Mouse (Mus musculus) heart, adult 2 months (tissue): Measurements from ENCODE around the gene Fgfr2. TPM values are rescaled to one million over a fixed set of nuclear protein-coding genes. Genes with fewer than 3 reads are reported as not detected.
"Not testable (repeated sequence)": the region's sequence is repeated elsewhere in the genome, so short reads cannot be mapped to it uniquely, and the experiment has no call there.

Source experiments
- DNase-seq, 2 experiments: peaks; one replicate each; pipeline ENCODE4 v3.0.0; 2021
- H3K27ac ChIP-seq: fragments of 200-600 bp; 2 replicates; pipeline ENCODE4 v1.8.1; 2022
- H3K27me3 ChIP-seq: fragments of 200-500 bp; 2 replicates; pipeline ENCODE4 v1.6.1; 2012; ENCODE audit warnings: mild to moderate bottlenecking, low read length, inconsistent platforms, mixed read lengths; ENCODE audit not compliant: control insufficient read depth, insufficient read depth
- H3K36me3 ChIP-seq: fragments of 200-500 bp; 2 replicates; pipeline ENCODE4 v1.6.1; 2012; ENCODE audit warnings: low read length, inconsistent platforms; ENCODE audit not compliant: control insufficient read depth, insufficient read depth
- H3K4me1 ChIP-seq: fragments of 200-500 bp; 2 replicates; pipeline ENCODE4 v1.6.1; 2011; ENCODE audit warnings: low read length; ENCODE audit not compliant: control insufficient read depth, insufficient read depth
- H3K4me3 ChIP-seq: fragments of 200-600 bp; 2 replicates; pipeline ENCODE4 v1.8.1; 2022
- H3K79me2 ChIP-seq: fragments of 200-500 bp; replicated peaks from 2 replicates; pipeline ENCODE4 v1.6.1; 2012; ENCODE audit warnings: mild to moderate bottlenecking, inconsistent platforms, low read length, moderate library complexity, mixed read lengths; ENCODE audit not compliant: control insufficient read depth, insufficient read depth
- H3K9ac ChIP-seq: fragments of 200-500 bp; 2 replicates; pipeline ENCODE4 v1.6.1; 2012; ENCODE audit warnings: low read depth, mild to moderate bottlenecking, control low read depth, inconsistent platforms, low read length, mixed read lengths
- CTCF ChIP-seq: fragments of 200-600 bp; IDR thresholded peaks from 2 replicates; pipeline ENCODE4 v1.8.1; 2022; ENCODE audit warnings: antibody characterized with exemption, mild to moderate bottlenecking, moderate library complexity
- EP300 ChIP-seq: fragments of 200-500 bp; IDR thresholded peaks from 2 replicates; pipeline ENCODE4 v1.6.1; 2011; ENCODE audit warnings: low read depth, low read length, control low read depth; ENCODE audit not compliant: insufficient read depth
- POLR2A ChIP-seq: fragments of 200-500 bp; IDR thresholded peaks from 2 replicates; pipeline ENCODE4 v1.6.1; 2011; ENCODE audit warnings: mild to moderate bottlenecking, low read depth, low read length, control low read depth; ENCODE audit not compliant: insufficient read depth
- WGBS: fragments of 180-500 bp; shearing (Covaris S2); methylation state at CpG from one replicate; pipeline ENCODE4 v1.1.7; 2018; 5-methylcytosine and 5-hydroxymethylcytosine counted together
- intact Hi-C: fragments of 180-260 bp; cut with DNase I; formaldehyde crosslinking; loops from one replicate; pipeline ENCODE4 v1.15.1; 2025
- polyA plus RNA-seq: library from polyadenylated mRNA; depleted of rRNA; stranded (reverse); fragments of >200 nt; gene quantifications from 2 replicates; pipeline ENCODE4 v1.2.3, GENCODE M21; 2012
- total RNA-seq, 2 experiments: library from RNA; stranded (reverse); gene quantifications; 2 replicates each; pipeline ENCODE4 v1.2.3; 2021

The Fgfr2 gene
- total and polyA plus RNA-seq, 3 experiments, result 1.1 to 2.0 (median 1.3) TPM

DNA sequence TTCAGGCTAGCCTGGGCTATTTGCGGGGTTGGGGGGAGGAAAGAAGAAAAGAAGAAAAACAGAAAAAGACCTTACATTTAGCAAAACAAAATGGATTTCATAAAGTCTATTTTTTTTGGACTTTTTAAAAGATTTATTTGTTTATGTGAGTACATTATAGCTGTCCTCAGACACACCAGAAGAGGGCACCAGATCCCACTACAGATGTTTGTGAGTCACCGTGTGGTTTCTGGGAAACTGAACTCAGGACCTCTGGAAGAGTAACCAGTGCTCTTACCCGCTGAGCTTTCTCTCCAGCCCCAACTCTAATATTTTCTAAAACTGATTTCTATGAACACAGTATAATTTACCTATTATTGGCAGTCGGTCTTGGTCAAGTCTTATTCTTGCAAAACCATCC lies 2588.0 kb downstream of the Fgfr2 start:
- peak; percentile 51 for TF ChIP-seq CTCF
- no peak for TF ChIP-seq EP300
- no peak for TF ChIP-seq POLR2A
- no peak overlapping the region for H3K27ac ChIP-seq
- H3K27me3 ChIP-seq, result no peaks in the 10 kb centered on the region
- peaks cover 3% of the 10 kb centered on the region for H3K4me1 ChIP-seq
- DNase-seq, result no peak
- no peaks in the 10 kb centered on the region for H3K79me2 ChIP-seq
- WGBS, result 69% methylated on average over 4 of the region's 4 CpGs
- H3K36me3 ChIP-seq, result peaks cover 4% of the 10 kb centered on the region
- intact Hi-C loops, result no loop called here
- H3K9ac ChIP-seq, result no peak overlapping the region
- H3K4me3 ChIP-seq, result no peak overlapping the region

DNA sequence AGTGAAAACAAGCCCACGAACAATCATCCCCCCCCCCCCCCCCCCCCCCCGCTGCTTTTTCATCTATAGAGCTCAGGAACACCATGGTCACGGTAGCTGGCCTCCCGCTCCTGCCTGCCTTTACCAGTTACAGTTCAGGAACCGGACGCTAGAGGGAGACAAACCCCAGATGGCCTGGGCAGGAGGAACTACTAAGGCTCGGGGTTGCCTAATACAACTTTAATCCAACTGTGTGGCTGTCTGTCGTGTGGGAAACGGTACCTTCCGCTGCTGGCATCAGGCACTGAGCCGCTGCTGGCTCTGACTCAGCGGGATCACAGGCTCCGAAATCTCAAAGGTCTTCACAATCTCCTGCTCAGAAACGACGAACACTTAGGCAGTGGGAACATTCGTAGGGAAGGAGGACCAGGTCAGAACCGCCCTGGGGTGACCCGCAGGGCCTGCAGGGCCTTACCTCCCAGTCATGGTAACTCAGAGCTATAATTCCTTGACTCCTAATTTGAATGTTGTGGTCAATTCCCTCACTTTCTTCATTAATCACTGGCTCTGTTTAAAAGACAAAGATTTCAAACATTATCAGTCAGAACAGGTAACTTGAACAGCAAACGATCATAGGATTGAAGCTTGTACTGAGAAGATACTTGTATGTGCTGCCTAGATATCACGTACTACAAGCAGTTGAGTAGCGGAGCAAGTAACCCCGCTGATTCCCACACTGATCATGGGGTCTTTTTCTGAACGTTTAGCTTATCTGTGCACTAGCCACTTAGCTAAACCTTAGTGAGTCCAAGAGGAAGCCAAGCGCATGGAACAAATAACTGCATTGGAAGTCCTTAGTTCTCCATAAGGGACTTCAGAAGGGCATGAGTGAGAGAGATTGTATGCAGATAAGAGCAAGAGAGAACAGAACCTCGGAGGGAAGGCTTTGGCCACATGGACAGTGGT lies 2589.6 kb downstream of the Fgfr2 start:
- TF ChIP-seq EP300 (peak; percentile 80), POLR2A (no peak), CTCF (peak; percentile 82)
- Histone ChIP-seq H3K4me1 (peaks cover 3% of the 10 kb centered on the region), H3K27ac (peak overlapping the region; percentile 63), H3K79me2 (no peaks in the 10 kb centered on the region), H3K4me3 (no peak overlapping the region), H3K36me3 (peaks cover 2% of the 10 kb centered on the region), H3K9ac (no peak overlapping the region), H3K27me3 (no peaks in the 10 kb centered on the region)
- intact Hi-C loops, result loop anchor here (1.0 to 5.0 kb wide), 3 partner anchors 13 to 229 kb away; no protein-coding TSS in a partner anchor
- DNase-seq, result peak; percentile 84 to 89
- WGBS, result 32% methylated on average over 25 of the region's 25 CpGs

DNA sequence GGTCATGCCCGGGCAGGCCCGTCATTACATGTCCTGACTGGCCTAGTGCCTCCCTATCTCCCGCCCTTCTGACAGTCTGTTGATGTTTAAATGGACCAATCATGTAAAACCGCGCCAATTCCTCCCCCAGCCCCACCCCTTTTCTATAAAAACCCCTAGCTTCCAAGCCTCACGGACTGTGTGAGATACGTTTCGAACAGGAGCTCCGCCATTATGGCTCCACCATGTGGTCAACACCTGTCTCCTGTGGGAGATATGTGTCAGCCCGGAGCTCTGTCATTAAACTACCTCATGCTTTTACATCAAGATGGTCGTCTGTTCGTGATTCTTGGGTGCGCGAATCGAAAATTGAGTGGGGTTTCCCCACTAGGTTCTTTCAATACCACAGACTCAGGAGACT lies 2592.0 kb downstream of the Fgfr2 start:
- not testable (repeated sequence) for H3K36me3 ChIP-seq
- intact Hi-C loops, result loop anchor here (5.0 kb wide), 2 partner anchors 216 to 231 kb away; no protein-coding TSS in a partner anchor

DNA sequence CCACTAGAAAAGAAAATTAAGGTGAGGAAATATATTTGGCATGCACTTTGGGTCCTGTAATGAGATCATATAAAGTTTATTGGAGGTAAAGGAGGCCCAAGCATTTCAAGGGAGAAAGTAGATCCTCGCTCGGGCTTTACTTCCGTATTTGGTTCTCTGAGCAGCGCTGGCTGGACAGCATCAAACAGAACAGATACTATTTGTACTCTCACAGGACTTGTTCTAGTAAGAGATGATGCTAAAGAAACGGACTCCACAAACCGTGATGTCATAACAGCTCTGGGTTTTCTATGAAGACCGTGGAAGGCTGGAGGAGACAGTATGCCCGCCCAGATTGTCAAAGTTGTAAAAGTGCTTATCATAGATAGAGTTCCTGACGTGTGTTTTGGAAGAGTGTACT lies 2595.8 kb downstream of the Fgfr2 start:
- TF ChIP-seq POLR2A, result no peak
- Histone ChIP-seq H3K4me3 (no peak overlapping the region), H3K27me3 (no peaks in the 10 kb centered on the region), H3K4me1 (no peaks in the 10 kb centered on the region), H3K36me3 (no peaks in the 10 kb centered on the region), H3K79me2 (no peaks in the 10 kb centered on the region), H3K27ac (no peak overlapping the region), H3K9ac (no peak overlapping the region)
- no peak for DNase-seq
- intact Hi-C loops, result no loop called here
- WGBS, result 60% methylated on average over 9 of the region's 9 CpGs

More for the DNA sequence above, 2592.0 kb downstream of the Fgfr2 start:
- H3K27ac ChIP-seq, DNase-seq, H3K4me1 ChIP-seq, H3K27me3 ChIP-seq, H3K79me2 ChIP-seq, H3K4me3 ChIP-seq, H3K9ac ChIP-seq: not testable (repeated sequence)
- 92% methylated on average over 15 of the region's 15 CpGs for WGBS

DNA sequence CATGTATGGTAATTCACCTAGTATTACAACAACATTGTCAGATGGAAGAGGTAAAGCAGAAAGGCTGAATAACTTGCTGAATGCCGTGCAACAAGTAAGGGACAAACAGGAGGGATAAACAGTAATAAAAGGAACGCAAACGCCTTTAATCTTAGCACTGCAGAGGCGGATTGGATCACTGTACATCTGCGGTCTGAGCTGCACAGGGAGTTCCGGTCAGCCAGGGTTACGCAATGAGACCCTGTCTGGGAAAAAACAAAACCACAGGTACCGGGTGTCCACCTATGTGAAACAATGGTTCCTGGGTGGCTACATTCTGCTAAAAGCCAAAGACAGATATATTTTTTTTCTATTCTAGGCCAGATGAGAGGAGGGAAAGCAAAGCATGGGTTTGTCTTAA lies 2599.7 kb downstream of the Fgfr2 start:
- Histone ChIP-seq H3K36me3 (no peaks in the 10 kb centered on the region), H3K9ac (no peak overlapping the region), H3K4me1 (no peaks in the 10 kb centered on the region), H3K79me2 (no peaks in the 10 kb centered on the region), H3K27me3 (no peaks in the 10 kb centered on the region), H3K27ac (no peak overlapping the region), H3K4me3 (no peak overlapping the region)
- no peak for TF ChIP-seq EP300
- TF ChIP-seq CTCF, result no peak
- 90% methylated on average over 8 of the region's 8 CpGs for WGBS
- intact Hi-C loops, result no loop called here
- DNase-seq, result no peak

DNA sequence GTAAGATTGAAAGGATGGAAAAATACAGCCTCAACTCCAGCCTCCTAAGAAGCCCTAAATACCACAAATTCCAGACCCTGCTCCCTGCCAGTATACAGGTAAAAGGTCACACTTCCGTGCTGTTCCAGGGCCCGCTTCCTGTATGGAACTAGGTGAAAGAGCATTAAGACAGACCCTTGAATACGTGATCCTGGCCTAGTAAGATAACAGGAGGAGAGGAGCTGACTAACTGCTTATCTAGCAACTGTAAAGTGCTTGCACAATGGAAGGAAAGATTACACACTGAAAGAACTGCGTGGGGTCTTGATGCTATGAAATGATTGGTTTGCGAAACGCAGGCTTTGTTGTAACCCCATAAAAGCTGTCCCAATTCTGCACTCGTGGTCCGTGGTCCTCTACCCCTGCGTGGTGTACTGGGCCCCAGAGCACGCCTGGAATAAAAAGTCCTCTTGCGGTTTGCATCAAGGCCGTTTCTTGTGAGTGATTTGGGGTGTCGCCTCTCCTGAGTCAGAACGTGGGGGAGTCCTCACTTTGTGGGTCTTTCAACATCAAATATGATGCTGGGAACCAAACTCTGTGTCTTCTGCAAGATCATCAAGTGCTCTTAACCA lies 2602.2 kb downstream of the Fgfr2 start:
- 65% methylated on average over 14 of the region's 14 CpGs for WGBS
- Histone ChIP-seq H3K27me3 (no peaks in the 10 kb centered on the region), H3K4me1 (no peaks in the 10 kb centered on the region), H3K4me3 (no peak overlapping the region), H3K27ac (peak overlapping the region; percentile 94; the same call in 1 of the 2 replicates), H3K9ac (no peak overlapping the region), H3K79me2 (no peaks in the 10 kb centered on the region; the same call in 1 of the 2 replicates), H3K36me3 (peaks cover 12% of the 10 kb centered on the region)
- no peak for DNase-seq
- intact Hi-C loops, result no loop called here
- TF ChIP-seq EP300, result no peak
- no peak for TF ChIP-seq POLR2A
- TF ChIP-seq CTCF, result no peak
